29 mouse cellular contexts compared by ENCODE assay signal in the genomic region with DNA sequence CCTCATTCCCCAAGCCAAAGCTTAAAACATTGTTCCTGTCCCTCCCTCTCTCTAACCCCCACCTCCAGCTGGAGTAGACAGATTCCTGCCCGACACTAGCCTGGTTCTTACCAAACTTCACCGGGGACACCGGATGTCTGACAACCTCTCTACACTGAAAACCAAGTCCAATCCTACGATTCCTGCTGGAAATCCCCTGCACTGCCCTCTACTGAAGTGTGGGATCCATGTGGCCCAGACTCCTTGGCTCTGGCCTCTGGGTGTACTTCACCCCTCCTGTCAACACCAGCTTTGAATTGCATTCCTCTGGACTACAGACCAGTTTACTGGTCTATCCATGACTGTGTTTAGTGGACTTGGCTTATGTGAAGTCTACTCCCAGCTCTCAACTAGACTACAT. TPM values are rescaled to one million over a fixed set of nuclear protein-coding genes. Genes with fewer than 3 reads are reported as not detected.
A peak's percentile ranks its signal among the peaks of the same experiment; 100 is the strongest.
DNase-seq lines count a peak whose midpoint lies in the region; ATAC-seq and TF ChIP-seq lines count a peak whose summit lies in the region.
"Had no signal": no experiment of that assay in that cellular context is flagged by ENCODE, and none has a peak within 500 bp of the region (broad histone marks: within the 10 kb centered on the region; RNA-seq: fewer than 3 reads in every experiment).

No protein-coding gene starts in this region.

- DNase-seq in gastrocnemius, adult 2 months: no peak
- DNase-seq in gastrocnemius, postnatal 36 days: no peak
- peak; percentile 35 for DNase-seq in lung, postnatal 10 days
- DNase-seq in lung, postnatal 0 days (ENCODE audit: low spot score): no peak
- DNase-seq in frontal cortex, postnatal 36 days (ENCODE audit: low spot score in 2 of 2): no peak
- DNase-seq in testis, postnatal 14 days (ENCODE audit: low spot score): no peak
- DNase-seq: adrenal gland, postnatal 25 days; cerebellum, adult 9-11 months; gastrocnemius, postnatal 25 days; kidney, adult 8-10 months; kidney, postnatal 10 days; lung, postnatal 4 days; midbrain, embryonic 14.5 days; right cerebral cortex, postnatal 14 days; spleen, adult 18-20 months had no signal

- H3K9me3 ChIP-seq in lung, postnatal 0 days (ENCODE audit: low read length): no peaks in the 10 kb centered on the region
- H3K9me3 ChIP-seq in heart, embryonic 15.5 days (replicated peaks): no peaks in the 10 kb centered on the region
- H3K9me3 ChIP-seq: embryonic facial prominence, embryonic 15.5 days; forebrain, embryonic 10.5 days; hindbrain, embryonic 10.5 days; intestine, embryonic 15.5 days; limb, embryonic 12.5 days had no signal

- H3K27ac ChIP-seq in gastrocnemius, adult 2 months: peak overlapping the region; percentile 46
- H3K27ac ChIP-seq in lung, postnatal 0 days (ENCODE audit: low read length): no peak overlapping the region
- 0 out of 2 replicates have a peak overlapping the region, but pooled peaks have one; percentile 38 for H3K27ac ChIP-seq in heart, embryonic 15.5 days
- H3K27ac ChIP-seq: embryonic facial prominence, embryonic 15.5 days; forebrain, embryonic 10.5 days; hindbrain, embryonic 10.5 days; intestine, embryonic 15.5 days; limb, embryonic 12.5 days had no signal

- 85% methylated on average over 4 of the region's 4 CpGs for WGBS in lung, postnatal 0 days
- 54% methylated on average over 4 of the region's 4 CpGs for WGBS in heart, embryonic 15.5 days

- no peak for TF ChIP-seq EP300 in lung, postnatal 0 days (IDR thresholded peaks at IDR 0.05)

- TF ChIP-seq CTCF in gastrocnemius, adult 2 months (IDR thresholded peaks at IDR 0.05): no peak
- TF ChIP-seq CTCF in lung, postnatal 0 days (IDR thresholded peaks at IDR 0.05): no peak

- intact Hi-C loops in gastrocnemius, adult 2 months (cut with DNase I): no loop called here
- intact Hi-C loops in gastrocnemius, postnatal 36 days (cut with DNase I): no loop called here

- H3K36me3 ChIP-seq in lung, postnatal 0 days (ENCODE audit: insufficient read depth, low read length): peaks cover 8% of the 10 kb centered on the region; the same call in 1 of the 2 replicates
- H3K36me3 ChIP-seq in heart, embryonic 15.5 days: peaks cover 60% of the 10 kb centered on the region

- H3K4me3 ChIP-seq in gastrocnemius, adult 2 months: no peak overlapping the region
- no peak overlapping the region for H3K4me3 ChIP-seq in lung, postnatal 0 days (ENCODE audit: low read depth, low read length)
- no peak overlapping the region for H3K4me3 ChIP-seq in heart, embryonic 15.5 days
- H3K4me3 ChIP-seq: embryonic facial prominence, embryonic 15.5 days; forebrain, embryonic 10.5 days; hindbrain, embryonic 10.5 days; intestine, embryonic 15.5 days; limb, embryonic 12.5 days had no signal

- no peaks in the 10 kb centered on the region for H3K4me1 ChIP-seq in lung, postnatal 0 days (ENCODE audit: insufficient read depth, low read depth, low read length)
- H3K4me1 ChIP-seq in heart, embryonic 15.5 days (replicated peaks): peaks cover 45% of the 10 kb centered on the region
- H3K4me1 ChIP-seq: limb, embryonic 12.5 days had no signal

- no peak overlapping the region for H3K9ac ChIP-seq in lung, postnatal 0 days (replicated peaks; ENCODE audit: low read depth)
- no peak overlapping the region for H3K9ac ChIP-seq in heart, embryonic 15.5 days
- H3K9ac ChIP-seq: embryonic facial prominence, embryonic 15.5 days; intestine, embryonic 15.5 days; limb, embryonic 12.5 days had no signal

- H3K27me3 ChIP-seq in lung, postnatal 0 days (replicated peaks; ENCODE audit: insufficient read depth, low read length): no peaks in the 10 kb centered on the region
- H3K27me3 ChIP-seq in heart, embryonic 15.5 days: no peaks in the 10 kb centered on the region
- H3K27me3 ChIP-seq: embryonic facial prominence, embryonic 15.5 days; intestine, embryonic 15.5 days; limb, embryonic 12.5 days had no signal

- H3K4me2 ChIP-seq in lung, postnatal 0 days (replicated peaks; ENCODE audit: low read depth, low read length): no peak overlapping the region
- no peak overlapping the region for H3K4me2 ChIP-seq in heart, embryonic 15.5 days
- H3K4me2 ChIP-seq: embryonic facial prominence, embryonic 15.5 days; intestine, embryonic 15.5 days; limb, embryonic 12.5 days; liver, embryonic 11.5 days had no signal

- ATAC-seq in lung, postnatal 0 days: no peak
- ATAC-seq in heart, embryonic 15.5 days (replicated peaks; ENCODE audit: insufficient number of reproducible peaks, insufficient read depth, low FRiP score, low read depth): peak; percentile 27; the same call in 1 of the 2 replicates
- ATAC-seq: forebrain, embryonic 16.5 days; hindbrain, embryonic 16.5 days; intestine, embryonic 15.5 days had no signal

RNA-seq across cellular contexts. Expression of gene Slc12a4, which starts 9.3 kb away (rescaled TPM):
- total RNA-seq in gastrocnemius, adult 2 months (2021): 10 to 100 TPM in 1 of 2 experiments, 1 to 10 TPM in 1; 9.1 to 14.3 TPM
- 10 to 100 TPM; 11.2 to 17.7 TPM for total RNA-seq in gastrocnemius, postnatal 36 days (2021)
- 29.2 and 33.9 TPM in 2 replicates for polyA plus RNA-seq in lung, postnatal 0 days (2015; fragmentation: Nextera tagmentation; extraction: Ambion mirVana)
- 34.1 and 44.5 TPM in 2 replicates for polyA plus RNA-seq in heart, embryonic 15.5 days (2015; fragmentation: Nextera tagmentation; extraction: Ambion mirVana)

RNA-seq across cellular contexts. Expression of gene Lcat, which starts 13.4 kb away (rescaled TPM):
- total RNA-seq in gastrocnemius, adult 2 months (2021): under 1 TPM; 0.23 to 0.33 TPM
- total RNA-seq in gastrocnemius, postnatal 36 days (2021): under 1 TPM in 1 of 2 experiments, not detected in 1; 0.25 TPM
- polyA plus RNA-seq in lung, postnatal 0 days (2015; fragmentation: Nextera tagmentation; extraction: Ambion mirVana): 0.63 and 0.74 TPM in 2 replicates
- polyA plus RNA-seq in heart, embryonic 15.5 days (2015; fragmentation: Nextera tagmentation; extraction: Ambion mirVana): 1.3 and 1.7 TPM in 2 replicates

RNA-seq across cellular contexts. Expression of gene Psmb10, which starts 18.3 kb away (rescaled TPM):
- 10 to 100 TPM; 17.9 to 26.1 TPM for total RNA-seq in gastrocnemius, adult 2 months (2021)
- total RNA-seq in gastrocnemius, postnatal 36 days (2021): 10 to 100 TPM; 15.7 to 24.2 TPM
- polyA plus RNA-seq in lung, postnatal 0 days (2015; fragmentation: Nextera tagmentation; extraction: Ambion mirVana): 75.9 and 77.2 TPM in 2 replicates
- polyA plus RNA-seq in heart, embryonic 15.5 days (2015; fragmentation: Nextera tagmentation; extraction: Ambion mirVana): 59.4 and 93.4 TPM in 2 replicates

RNA-seq across cellular contexts. Expression of gene Dpep3, which starts 22.7 kb away (rescaled TPM):
- total RNA-seq in gastrocnemius, adult 2 months (2021): under 1 TPM in 1 of 2 experiments, not detected in 1; 0.17 TPM
- not detected for total RNA-seq in gastrocnemius, postnatal 36 days (2021)
- polyA plus RNA-seq in lung, postnatal 0 days (2015; fragmentation: Nextera tagmentation; extraction: Ambion mirVana): 0.13 TPM in 1 of 2 replicates, not detected in the other
- not detected in 2 replicates for polyA plus RNA-seq in heart, embryonic 15.5 days (2015; fragmentation: Nextera tagmentation; extraction: Ambion mirVana)
- total RNA-seq: adrenal gland, postnatal 25 days; common myeloid progenitor, adult 5-6 weeks; gastrocnemius, postnatal 25 days; layer of hippocampus, postnatal 10 days; megakaryocyte-erythroid progenitor cell, adult 5-6 weeks had no signal
- polyA plus RNA-seq: brain, embryonic 14.5 days; embryonic facial prominence, embryonic 15.5 days; forebrain, embryonic 10.5 days; forebrain, embryonic 16.5 days; hindbrain, embryonic 10.5 days; hindbrain, embryonic 16.5 days; intestine, embryonic 15.5 days; limb, embryonic 12.5 days; liver, embryonic 11.5 days; midbrain, embryonic 14.5 days; neural tube, embryonic 11.5 days had no signal

RNA-seq across cellular contexts. Expression of gene Ctrl, which starts 22.9 kb away (rescaled TPM):
- not detected for total RNA-seq in gastrocnemius, adult 2 months (2021)
- total RNA-seq in gastrocnemius, postnatal 36 days (2021): not detected
- 0.42 and 0.54 TPM in 2 replicates for polyA plus RNA-seq in lung, postnatal 0 days (2015; fragmentation: Nextera tagmentation; extraction: Ambion mirVana)
- 0.84 and 0.85 TPM in 2 replicates for polyA plus RNA-seq in heart, embryonic 15.5 days (2015; fragmentation: Nextera tagmentation; extraction: Ambion mirVana)
- total RNA-seq: gastrocnemius, postnatal 25 days had no signal
